Mouse (Mus musculus): Measurements from ENCODE around the gene Hao1. TPM values are rescaled to one million over a fixed set of nuclear protein-coding genes. Genes with fewer than 3 reads are reported as not detected.

Hao1 gene
- under 1 TPM in 1 of 2 experiments, not detected in 1; 0.20 TPM for total RNA-seq (2021)
- long read RNA-seq, experiment 1 = 0 reads
- long read RNA-seq, experiment 2 = 0 reads

GRCm38 (mm10) chr2:134554221-134554727, at the start of gene Hao1:
Gene Hao1, minus strand, starts transcription at chr2:134554368.
- no peak for DNase-seq

- no peak for DNase-seq
Observed at GRCm38 (mm10) chr2:134591081-134591694, 37.0 kb upstream of the Hao1 start.

GRCm38 (mm10) chr2:134585243-134585642, 31.1 kb upstream of the Hao1 start:
- no peak for DNase-seq

GRCm38 (mm10) chr2:134559422-134559821, 5.3 kb upstream of the Hao1 start:
- no peak for DNase-seq

- DNase-seq = no peak
Observed at GRCm38 (mm10) chr2:134552358-134552757, 1.8 kb downstream of the Hao1 start.

GRCm38 (mm10) chr2:134549770-134550169, 4.4 kb downstream of the Hao1 start:
- DNase-seq = peak; percentile 58

- DNase-seq = no peak
Observed at GRCm38 (mm10) chr2:134545116-134545515, 9.1 kb downstream of the Hao1 start.

GRCm38 (mm10) chr2:134544321-134545065, 9.7 kb downstream of the Hao1 start:
- DNase-seq = no peak

GRCm38 (mm10) chr2:134543501-134543900, 10.7 kb downstream of the Hao1 start:
- no peak for DNase-seq

- no peak for DNase-seq
Observed at GRCm38 (mm10) chr2:134541019-134541418, 13.1 kb downstream of the Hao1 start.

GRCm38 (mm10) chr2:134538451-134538850, 15.7 kb downstream of the Hao1 start:
- DNase-seq = no peak

GRCm38 (mm10) chr2:134528122-134528810, 25.9 kb downstream of the Hao1 start:
- no peak for DNase-seq

- DNase-seq = no peak
Observed at GRCm38 (mm10) chr2:134527419-134528114, 26.6 kb downstream of the Hao1 start.

- no peak for DNase-seq
Observed at GRCm38 (mm10) chr2:134518042-134518441, 36.1 kb downstream of the Hao1 start.

- no peak for DNase-seq
Observed at GRCm38 (mm10) chr2:134499777-134500176, 54.4 kb downstream of the Hao1 start.

GRCm38 (mm10) chr2:134498450-134498849, 55.7 kb downstream of the Hao1 start:
- no peak for DNase-seq

- DNase-seq = no peak
Observed at GRCm38 (mm10) chr2:134488671-134489070, 65.5 kb downstream of the Hao1 start.

GRCm38 (mm10) chr2:134486055-134486834, 67.9 kb downstream of the Hao1 start:
- DNase-seq = no peak

GRCm38 (mm10) chr2:134482683-134483082, 71.5 kb downstream of the Hao1 start:
- no peak for DNase-seq

- DNase-seq = peak; percentile 72
Observed at GRCm38 (mm10) chr2:134481759-134482158, 72.4 kb downstream of the Hao1 start.

GRCm38 (mm10) chr2:134481174-134481573, 73.0 kb downstream of the Hao1 start:
- no peak for DNase-seq
